In the genomic region with DNA sequence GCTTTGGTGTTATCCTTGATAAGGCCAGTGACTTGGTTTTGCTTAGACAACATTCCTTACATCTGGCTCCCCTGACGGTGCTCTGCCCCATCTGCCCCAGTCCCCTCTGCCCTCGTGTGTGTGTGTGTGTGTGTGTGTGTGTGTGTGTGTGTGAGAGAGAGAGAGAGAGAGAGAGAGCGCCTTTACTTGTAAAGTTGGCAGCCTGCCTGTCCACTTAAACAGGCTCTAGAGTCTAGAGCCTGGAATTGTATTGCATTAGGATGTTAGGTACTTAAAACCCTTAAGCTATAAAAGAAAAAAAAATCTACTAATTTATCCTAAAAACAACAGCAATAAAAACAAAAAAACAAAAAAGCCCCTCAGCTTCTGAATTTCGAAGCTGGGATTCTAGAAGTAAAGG, we compare ENCODE assay signal across 13 mouse cellular contexts. TPM values are rescaled to one million over a fixed set of nuclear protein-coding genes. Genes with fewer than 3 reads are reported as not detected.
A peak's percentile ranks its signal among the peaks of the same experiment; 100 is the strongest.
DNase-seq lines count a peak whose midpoint lies in the region; ATAC-seq and TF ChIP-seq lines count a peak whose summit lies in the region.
"Had no signal": no experiment of that assay in that cellular context is flagged by ENCODE, and none has a peak within 500 bp of the region (broad histone marks: within the 10 kb centered on the region; RNA-seq: fewer than 3 reads in every experiment).

No protein-coding gene starts in this region.

- H3K9ac ChIP-seq in forebrain, embryonic 14.5 days (ENCODE audit: low read length): no peak overlapping the region
- H3K9ac ChIP-seq in intestine, embryonic 15.5 days: no peak overlapping the region
- no peak overlapping the region for H3K9ac ChIP-seq in intestine, embryonic 16.5 days (ENCODE audit: low read depth, low read length)
- H3K9ac ChIP-seq in lung, embryonic 15.5 days: no peak overlapping the region
- H3K9ac ChIP-seq in midbrain, postnatal 0 days (replicated peaks; ENCODE audit: low read length, poor library complexity, severe bottlenecking): 0 out of 2 replicates have a peak overlapping the region, but pooled peaks have one; percentile 13
- H3K9ac ChIP-seq: stomach, embryonic 15.5 days had no signal

- WGBS in forebrain, embryonic 14.5 days: 28% methylated on average over 4 of the region's 4 CpGs
- WGBS in forebrain, embryonic 10.5 days: 61% methylated on average over 4 of the region's 4 CpGs
- WGBS in intestine, embryonic 15.5 days: 20% methylated on average over 4 of the region's 4 CpGs
- 29% methylated on average over 4 of the region's 4 CpGs for WGBS in intestine, embryonic 16.5 days
- WGBS in lung, embryonic 15.5 days: 23% methylated on average over 4 of the region's 4 CpGs
- 49% methylated on average over 4 of the region's 4 CpGs for WGBS in midbrain, postnatal 0 days

- peak; percentile 64 for DNase-seq in forebrain, embryonic 14.5 days (ENCODE audit: low spot score)
- DNase-seq in forebrain, embryonic 10.5 days (ENCODE audit: extremely low spot score, low spot score): no peak
- DNase-seq in midbrain, postnatal 0 days (ENCODE audit: low spot score): no peak
- DNase-seq in cerebellum, postnatal 4 days (ENCODE audit: low spot score in 2 of 2): no peak
- no peak for DNase-seq in cerebellum, adult 9-11 months
- DNase-seq: cerebellum, adult 2 months; thymus, postnatal 14 days had no signal

- H3K4me2 ChIP-seq in forebrain, embryonic 14.5 days (ENCODE audit: low read length): no peak overlapping the region
- no peak overlapping the region for H3K4me2 ChIP-seq in intestine, embryonic 15.5 days (replicated peaks)
- no peak overlapping the region for H3K4me2 ChIP-seq in intestine, embryonic 16.5 days (ENCODE audit: low read depth, low read length)
- H3K4me2 ChIP-seq in lung, embryonic 15.5 days: no peak overlapping the region
- no peak overlapping the region for H3K4me2 ChIP-seq in midbrain, postnatal 0 days (ENCODE audit: low read depth, low read length, poor library complexity, severe bottlenecking)
- H3K4me2 ChIP-seq: liver, embryonic 11.5 days; stomach, embryonic 15.5 days had no signal

- no peak for TF ChIP-seq CTCF in midbrain, postnatal 0 days (IDR thresholded peaks at IDR 0.05)

- no peak for ATAC-seq in forebrain, embryonic 14.5 days
- peak; percentile 18; the same call in 1 of the 2 replicates for ATAC-seq in intestine, embryonic 15.5 days
- no peak for ATAC-seq in intestine, embryonic 16.5 days
- ATAC-seq in lung, embryonic 15.5 days (ENCODE audit: borderline replicate concordance, extremely low read depth, low FRiP score, low TSS enrichment): no peak
- no peak for ATAC-seq in midbrain, postnatal 0 days (ENCODE audit: low FRiP score)

- no peak overlapping the region for H3K27ac ChIP-seq in forebrain, embryonic 14.5 days (ENCODE audit: low read depth, low read length)
- H3K27ac ChIP-seq in forebrain, embryonic 10.5 days: no peak overlapping the region
- H3K27ac ChIP-seq in intestine, embryonic 15.5 days: no peak overlapping the region
- no peak overlapping the region for H3K27ac ChIP-seq in intestine, embryonic 16.5 days (ENCODE audit: low read length)
- H3K27ac ChIP-seq in lung, embryonic 15.5 days: peak overlapping the region; percentile 26
- H3K27ac ChIP-seq in midbrain, postnatal 0 days (ENCODE audit: low read depth, low read length): no peak overlapping the region
- H3K27ac ChIP-seq: stomach, embryonic 15.5 days had no signal

- H3K36me3 ChIP-seq in forebrain, embryonic 14.5 days (ENCODE audit: control insufficient read depth, insufficient read depth, low read length): no peaks in the 10 kb centered on the region
- peaks cover 11% of the 10 kb centered on the region; the same call in 1 of the 2 replicates for H3K36me3 ChIP-seq in forebrain, embryonic 10.5 days (replicated peaks)
- H3K36me3 ChIP-seq in intestine, embryonic 15.5 days: no peaks in the 10 kb centered on the region
- no peaks in the 10 kb centered on the region for H3K36me3 ChIP-seq in intestine, embryonic 16.5 days (ENCODE audit: control insufficient read depth, insufficient read depth, low read length)
- H3K36me3 ChIP-seq in lung, embryonic 15.5 days: no peaks in the 10 kb centered on the region
- H3K36me3 ChIP-seq in midbrain, postnatal 0 days (ENCODE audit: insufficient read depth, low read length): no peaks in the 10 kb centered on the region
- H3K36me3 ChIP-seq: stomach, embryonic 15.5 days had no signal

- H3K4me3 ChIP-seq in forebrain, embryonic 14.5 days (ENCODE audit: low read depth, low read length): no peak overlapping the region
- no peak overlapping the region for H3K4me3 ChIP-seq in forebrain, embryonic 10.5 days
- H3K4me3 ChIP-seq in intestine, embryonic 15.5 days (replicated peaks): no peak overlapping the region
- H3K4me3 ChIP-seq in intestine, embryonic 16.5 days (ENCODE audit: low read length): no peak overlapping the region
- H3K4me3 ChIP-seq in lung, embryonic 15.5 days: no peak overlapping the region
- no peak overlapping the region for H3K4me3 ChIP-seq in midbrain, postnatal 0 days (ENCODE audit: low read depth, low read length)
- H3K4me3 ChIP-seq: megakaryocyte, embryonic 14.5 days; stomach, embryonic 15.5 days had no signal

- H3K9me3 ChIP-seq in forebrain, embryonic 14.5 days (replicated peaks; ENCODE audit: control insufficient read depth, low read length): no peaks in the 10 kb centered on the region
- no peaks in the 10 kb centered on the region; the same call in 1 of the 2 replicates for H3K9me3 ChIP-seq in forebrain, embryonic 10.5 days
- H3K9me3 ChIP-seq in intestine, embryonic 15.5 days: no peaks in the 10 kb centered on the region
- H3K9me3 ChIP-seq in intestine, embryonic 16.5 days (ENCODE audit: control insufficient read depth, low read length): no peaks in the 10 kb centered on the region
- no peaks in the 10 kb centered on the region for H3K9me3 ChIP-seq in lung, embryonic 15.5 days
- H3K9me3 ChIP-seq in midbrain, postnatal 0 days (ENCODE audit: low read length): no peaks in the 10 kb centered on the region
- H3K9me3 ChIP-seq: megakaryocyte, embryonic 14.5 days; stomach, embryonic 15.5 days had no signal

- H3K27me3 ChIP-seq in forebrain, embryonic 14.5 days (replicated peaks; ENCODE audit: control insufficient read depth, insufficient read depth, low read length): no peaks in the 10 kb centered on the region
- H3K27me3 ChIP-seq in forebrain, embryonic 10.5 days (ENCODE audit: poor library complexity, severe bottlenecking): no peaks in the 10 kb centered on the region
- H3K27me3 ChIP-seq in intestine, embryonic 15.5 days (replicated peaks): no peaks in the 10 kb centered on the region
- no peaks in the 10 kb centered on the region for H3K27me3 ChIP-seq in intestine, embryonic 16.5 days (replicated peaks; ENCODE audit: control insufficient read depth, insufficient read depth, low read length)
- H3K27me3 ChIP-seq in lung, embryonic 15.5 days: no peaks in the 10 kb centered on the region
- H3K27me3 ChIP-seq in midbrain, postnatal 0 days (ENCODE audit: insufficient read depth, low read length): no peaks in the 10 kb centered on the region
- H3K27me3 ChIP-seq: stomach, embryonic 15.5 days had no signal

- peaks cover 5% of the 10 kb centered on the region; the same call in 1 of the 2 replicates for H3K4me1 ChIP-seq in forebrain, embryonic 14.5 days (ENCODE audit: control insufficient read depth, insufficient read depth, low read length)
- peaks cover 39% of the 10 kb centered on the region for H3K4me1 ChIP-seq in forebrain, embryonic 10.5 days
- peaks cover 6% of the 10 kb centered on the region for H3K4me1 ChIP-seq in intestine, embryonic 15.5 days (replicated peaks)
- peaks cover 12% of the 10 kb centered on the region for H3K4me1 ChIP-seq in intestine, embryonic 16.5 days (ENCODE audit: control insufficient read depth, insufficient read depth, low read length)
- H3K4me1 ChIP-seq in lung, embryonic 15.5 days: peaks cover 17% of the 10 kb centered on the region
- H3K4me1 ChIP-seq in midbrain, postnatal 0 days (ENCODE audit: insufficient read depth, low read length): no peaks in the 10 kb centered on the region; the same call in 1 of the 2 replicates

RNA-seq across cellular contexts. Expression of a gene that starts 15.2 kb away (rescaled TPM):
- 36.1 and 42.4 TPM in 2 replicates for polyA plus RNA-seq in forebrain, embryonic 14.5 days (2014; fragmentation: Nextera tagmentation; extraction: Ambion mirVana)
- 17.8 and 21.4 TPM in 2 replicates for polyA plus RNA-seq in forebrain, embryonic 10.5 days (2016; fragmentation: Nextera tagmentation; extraction: Ambion mirVana)
- 40.9 and 42.4 TPM in 2 replicates for polyA plus RNA-seq in intestine, embryonic 15.5 days (2015; fragmentation: Nextera tagmentation; extraction: Ambion mirVana)
- 10.8 and 12.5 TPM in 2 replicates for polyA plus RNA-seq in intestine, embryonic 16.5 days (2015; fragmentation: Nextera tagmentation; extraction: Ambion mirVana)
- 51.1 and 56.2 TPM in 2 replicates for polyA plus RNA-seq in lung, embryonic 15.5 days (2015; fragmentation: Nextera tagmentation; extraction: Ambion mirVana)
- total RNA-seq in midbrain, postnatal 0 days (2014; rRNA removed): 552 and 565 TPM in 2 replicates
- polyA plus RNA-seq in midbrain, postnatal 0 days (2015; fragmentation: Nextera tagmentation; extraction: Ambion mirVana): 196 and 209 TPM in 2 replicates
